Mouse (Mus musculus) CH12.LX (cell line): ENCODE data around the gene Clmp.

Experiments used
- CTCF ChIP-seq, 2 experiments: IDR thresholded peaks in 1 of 2; conservative IDR thresholded peaks in 1 of 2; 2 replicates each; pipeline ENCODE4 v1.5.1; 2011 to 2012; ENCODE audit warnings: low read depth in 2 of 2, low read length in 2 of 2, improper control_type of control experiment in 1 of 2, inconsistent platforms in 1 of 2, mild to moderate bottlenecking in 1 of 2, moderate library complexity in 1 of 2
- EP300 ChIP-seq: IDR thresholded peaks from 2 replicates; pipeline ENCODE4 v1.6.1; 2011; ENCODE audit warnings: low read length, improper control_type of control experiment
- HCFC1 ChIP-seq: IDR thresholded peaks from 2 replicates; pipeline ENCODE4 v1.6.1; 2012; ENCODE audit warnings: low read depth, mild to moderate bottlenecking, inconsistent platforms, low read length, improper control_type of control experiment
- NELFE ChIP-seq: IDR thresholded peaks from 2 replicates; pipeline ENCODE4 v1.6.1; 2011; ENCODE audit warnings: low read depth, low read length, improper control_type of control experiment
- PAX5 ChIP-seq: IDR thresholded peaks from 2 replicates; pipeline ENCODE4 v1.6.1; 2012; ENCODE audit warnings: low read length, inconsistent platforms, mixed read lengths
- POLR2A ChIP-seq: IDR thresholded peaks from 2 replicates; pipeline ENCODE4 v1.6.1; 2011; ENCODE audit warnings: low read depth, mild to moderate bottlenecking, improper control_type of control experiment, low read length

DNA sequence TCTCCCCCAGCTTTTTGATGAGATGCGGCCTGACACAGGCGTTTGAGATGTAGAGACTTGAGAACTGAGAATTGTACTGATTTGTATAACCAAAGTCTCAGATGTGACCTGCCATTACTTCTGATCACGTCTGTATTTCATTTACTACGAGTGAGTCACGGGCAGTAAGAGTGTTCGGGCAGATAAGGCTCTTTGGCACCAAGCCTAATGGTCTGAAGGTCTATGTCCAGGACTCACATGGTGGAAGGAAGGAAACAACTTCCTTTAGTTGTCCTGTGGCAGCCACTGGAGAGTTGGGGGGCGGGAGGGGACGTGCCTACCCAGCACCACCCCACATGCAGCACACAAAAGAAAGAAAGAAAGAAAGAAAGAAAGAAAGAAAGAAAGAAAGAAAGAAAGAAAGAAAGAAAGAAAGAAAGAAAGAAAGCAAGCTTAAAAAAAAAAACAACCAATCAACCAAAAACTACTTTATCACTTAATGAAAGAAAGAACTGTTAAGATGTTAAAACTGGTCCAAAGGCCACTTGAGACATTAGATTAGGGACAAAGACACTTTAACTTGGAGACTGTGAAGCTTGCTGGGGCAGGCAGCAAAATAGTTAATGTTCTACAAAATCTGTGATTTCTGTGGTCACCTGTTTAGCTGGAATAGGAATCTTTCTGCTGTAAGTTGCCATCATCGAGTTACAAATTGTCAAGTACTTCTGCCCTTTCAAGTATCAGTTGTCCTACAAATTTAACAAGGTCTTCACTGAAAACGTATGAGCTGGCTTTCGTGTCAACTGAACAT, 90.9 kb downstream of the Clmp start:
- no peak for TF ChIP-seq POLR2A
- no peak for TF ChIP-seq CTCF (conservative IDR thresholded peaks at IDR 0.05 in 1 of 2, IDR thresholded peaks at IDR 0.05 in 1 of 2; ENCODE audit: low read depth in 2 of 2, low read length in 2 of 2)
- no peak for TF ChIP-seq HCFC1
- no peak for TF ChIP-seq EP300
- TF ChIP-seq PAX5, result no peak
- no peak for TF ChIP-seq NELFE
